Mouse (Mus musculus) adrenal gland, postnatal 10 days (tissue): ENCODE measurements around the gene Zdhhc13. TPM values are rescaled to one million over a fixed set of nuclear protein-coding genes. Genes with fewer than 3 reads are reported as not detected.

Experiments used
- total RNA-seq, 2 experiments: library from RNA; stranded (reverse); gene quantifications; 2 replicates each; pipeline ENCODE4 v1.2.3; 2021

Gene Zdhhc13
- total RNA-seq, 2 experiments from 2014 or later: 8.9 to 10.3 TPM

Other genes with a start within 250 kb of the Zdhhc13 start
- gene Mrgprb2, start 230.9 kb upstream of the Zdhhc13 start, total RNA-seq: under 1 TPM in 1 of 2 experiments, not detected in 1; 0.12 TPM
- gene Mrgprb3, start 145.2 kb upstream of the Zdhhc13 start, total RNA-seq: not detected
- gene Csrp3, start 59.0 kb downstream of the Zdhhc13 start, total RNA-seq: 10 to 100 TPM in 1 of 2 experiments, 1 to 10 TPM in 1; 7.1 to 11.7 TPM
- gene E2f8, start 92.6 kb downstream of the Zdhhc13 start, total RNA-seq: 10 to 100 TPM in 1 of 2 experiments, 1 to 10 TPM in 1; 8.4 to 10.1 TPM
- 10 to 100 TPM; 12.2 to 25.6 TPM for gene Nav2, start 119.7 kb downstream of the Zdhhc13 start, total RNA-seq